Mouse (Mus musculus): ENCODE measurements around the gene Sash1. TPM values are rescaled to one million over a fixed set of nuclear protein-coding genes. Genes with fewer than 3 reads are reported as not detected.

The Sash1 gene
- under 1 TPM; 0.30 to 0.70 TPM for total RNA-seq (2023)

DNA sequence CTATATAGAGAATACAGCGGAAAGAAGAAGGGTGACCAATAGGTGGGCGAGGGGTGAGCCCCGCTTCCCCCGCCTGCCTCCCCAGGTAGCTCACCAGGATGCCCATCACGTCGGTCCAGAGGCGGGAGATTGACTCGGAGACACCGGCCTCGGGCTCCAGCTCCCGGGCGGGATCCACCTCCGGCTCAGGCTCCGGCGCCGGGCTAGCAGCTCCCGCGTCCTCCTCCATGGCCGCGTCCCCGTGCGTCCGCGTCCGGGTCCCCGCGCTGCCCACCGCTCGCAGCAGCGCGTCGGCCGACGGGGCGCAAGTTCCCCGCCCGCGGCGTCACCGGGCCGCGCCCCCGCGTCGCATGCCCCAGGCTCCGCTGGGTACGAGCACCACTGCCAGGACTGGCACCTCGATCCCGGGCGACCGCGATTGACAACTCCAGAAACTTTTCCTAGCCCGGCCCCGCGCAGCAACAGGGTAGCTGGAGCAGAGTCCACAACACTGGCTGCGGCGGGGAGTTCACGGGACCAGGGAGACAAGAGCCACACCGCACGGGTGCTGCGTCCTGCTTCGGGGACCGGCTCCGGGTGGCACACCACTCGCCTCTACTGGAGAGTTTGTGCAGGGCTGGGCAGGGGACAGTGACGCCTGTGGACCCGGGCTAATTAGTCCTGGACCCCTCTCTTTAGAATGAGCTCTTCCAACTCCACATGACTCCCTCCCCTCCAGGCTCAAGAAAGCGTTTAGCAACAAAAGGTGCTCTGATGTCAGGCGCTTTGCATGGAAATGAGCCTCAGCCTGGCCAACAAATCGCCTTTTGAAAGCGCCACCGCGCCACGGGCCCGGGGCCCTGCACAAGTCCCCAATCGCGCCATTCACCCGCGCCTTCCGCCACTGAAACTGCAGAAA is at the start of gene Sash1:
Gene Sash1 (minus strand): TSS at position 441 of the 898 bp plus-strand sequence.

